Mouse (Mus musculus) C2C12 (cell line): ENCODE measurements around the gene Bcl3.

Experiments used
- CTCF ChIP-seq: IDR thresholded peaks from one replicate; pipeline ENCODE4 v1.5.1; 2011; ENCODE audit not compliant: control insufficient read depth, insufficient read depth, insufficient read length
- FOSL1 ChIP-seq: IDR thresholded peaks from one replicate; pipeline ENCODE4 v1.8.0; 2011; ENCODE audit warnings: mild to moderate bottlenecking, low read length; ENCODE audit not compliant: poor library complexity, insufficient read depth, severe bottlenecking
- MAX ChIP-seq: IDR thresholded peaks from one replicate; pipeline ENCODE4 v1.6.1; 2011; ENCODE audit warnings: mild to moderate bottlenecking, control low read depth

- no peak for TF ChIP-seq CTCF
- TF ChIP-seq MAX = no peak
- TF ChIP-seq FOSL1 = no peak
Measured at GRCm38 (mm10) chr7:19861199-19861598, 38.6 kb upstream of the Bcl3 start, which contains the start of gene Ceacam16.
